Mouse (Mus musculus) liver, adult 2 months (tissue): ENCODE data around the gene Setd6. TPM values are rescaled to one million over a fixed set of nuclear protein-coding genes. Genes with fewer than 3 reads are reported as not detected.

Experiments used
- DNase-seq: peaks from one replicate; pipeline ENCODE4 v3.0.0-alpha.2; 2011; ENCODE audit warnings: low read depth, low spot score; ENCODE audit errors: extremely low read depth
- H3K27ac ChIP-seq: fragments of 200-500 bp; replicated peaks from 2 replicates; pipeline ENCODE4 v1.5.1; 2012; ENCODE audit warnings: low read depth, mild to moderate bottlenecking, control low read depth, inconsistent platforms, low read length; ENCODE audit not compliant: insufficient read depth
- H3K27me3 ChIP-seq: fragments of 200-500 bp; 2 replicates; pipeline ENCODE4 v1.6.1; 2012; ENCODE audit warnings: mild to moderate bottlenecking, moderate library complexity, low read length, inconsistent platforms; ENCODE audit not compliant: control insufficient read depth, insufficient read depth
- H3K36me3 ChIP-seq: fragments of 200-500 bp; 2 replicates; pipeline ENCODE4 v1.6.1; 2012; ENCODE audit warnings: low read length, inconsistent platforms; ENCODE audit not compliant: control insufficient read depth, insufficient read depth
- H3K4me1 ChIP-seq: fragments of 200-500 bp; 2 replicates; pipeline ENCODE4 v1.6.1; 2011; ENCODE audit warnings: low read length; ENCODE audit not compliant: control insufficient read depth, insufficient read depth
- H3K4me3 ChIP-seq: fragments of 200-500 bp; 2 replicates; pipeline ENCODE4 v1.5.1; 2011; ENCODE audit warnings: low read depth, mild to moderate bottlenecking, control low read depth, low read length, moderate library complexity; ENCODE audit not compliant: insufficient read depth
- H3K79me2 ChIP-seq: fragments of 200-500 bp; 2 replicates; pipeline ENCODE4 v1.6.1; 2012; ENCODE audit warnings: inconsistent platforms, mild to moderate bottlenecking, low read length, moderate library complexity; ENCODE audit not compliant: control insufficient read depth, insufficient read depth
- H3K9ac ChIP-seq: fragments of 200-500 bp; 2 replicates; pipeline ENCODE4 v1.6.1; 2012; ENCODE audit warnings: low read depth, mild to moderate bottlenecking, control low read depth, inconsistent platforms, low read length
- CTCF ChIP-seq: fragments of 200-500 bp; IDR thresholded peaks from 2 replicates; pipeline ENCODE4 v1.5.1; 2011; ENCODE audit warnings: low read depth, low read length, control low read depth
- POLR2A ChIP-seq: fragments of 200-500 bp; IDR thresholded peaks from 2 replicates; pipeline ENCODE4 v1.6.1; 2011; ENCODE audit warnings: low read length, control low read depth; ENCODE audit not compliant: insufficient read depth; ENCODE audit errors: extremely low read depth
- WGBS: fragments of 180-500 bp; shearing (Covaris S2); methylation state at CpG from one replicate; pipeline ENCODE4 v1.1.7; 2018; 5-methylcytosine and 5-hydroxymethylcytosine counted together
- polyA plus RNA-seq: library from polyadenylated mRNA; depleted of rRNA; stranded (reverse); fragments of >200 nt; gene quantifications from 2 replicates; pipeline ENCODE4 v1.2.3, GENCODE M21; 2012
- total RNA-seq: library from RNA; depleted of rRNA; stranded (reverse); fragments of >200 nt; gene quantifications from 2 replicates; pipeline ENCODE4 v1.2.3, GENCODE M21; 2014

The Setd6 gene
- total and polyA plus RNA-seq, 2 experiments, result 13.0 to 20.9 TPM

DNA sequence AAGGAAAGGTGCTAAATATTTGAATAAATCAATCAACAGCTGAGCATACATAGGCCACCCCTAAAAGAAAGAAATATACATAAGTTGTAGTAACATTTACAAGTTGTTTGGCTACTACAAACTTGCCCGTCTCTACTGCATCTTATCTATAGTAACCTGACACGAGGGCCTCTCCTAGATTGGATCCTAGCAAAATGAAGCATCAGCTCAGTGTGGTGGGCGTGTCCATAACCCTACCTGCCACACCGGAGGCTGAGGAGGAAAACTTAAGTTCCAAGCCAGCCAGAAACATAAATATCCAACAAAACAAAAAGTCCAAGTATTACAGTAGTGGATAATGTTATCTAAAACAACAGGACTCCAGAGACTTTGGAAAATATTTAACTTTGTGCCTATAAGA lies 11.9 kb downstream of the Setd6 start:
- 80% methylated on average over 4 of the region's 4 CpGs for WGBS
- no peaks in the 10 kb centered on the region for H3K79me2 ChIP-seq
- H3K36me3 ChIP-seq, result peaks cover 72% of the 10 kb centered on the region
- H3K27me3 ChIP-seq, result no peaks in the 10 kb centered on the region
- no peak for DNase-seq
- no peak overlapping the region for H3K27ac ChIP-seq
- no peak overlapping the region for H3K4me3 ChIP-seq
- H3K4me1 ChIP-seq, result no peaks in the 10 kb centered on the region
- H3K9ac ChIP-seq, result no peak overlapping the region
- no peak for TF ChIP-seq CTCF
- TF ChIP-seq POLR2A, result no peak

DNA sequence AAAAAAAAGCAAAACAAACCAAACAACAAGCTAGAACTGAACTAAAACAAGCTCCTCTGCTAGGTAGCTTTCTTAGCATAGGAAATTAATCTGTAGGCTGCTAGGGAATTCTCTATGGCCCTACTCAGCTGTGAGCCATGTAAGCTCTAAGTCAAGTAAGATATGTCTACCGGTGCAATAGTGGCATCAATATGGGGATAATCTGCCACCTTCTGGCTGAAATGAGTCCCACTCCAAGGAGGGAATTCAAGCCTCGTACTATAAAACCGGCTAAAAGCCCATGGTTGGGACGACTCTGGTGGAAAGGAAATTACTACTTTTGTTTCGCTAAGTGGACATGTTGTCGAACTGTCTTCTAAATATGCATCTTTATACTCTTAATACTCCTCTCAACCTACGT lies 22.9 kb downstream of the Setd6 start:
- no peak for TF ChIP-seq CTCF
- TF ChIP-seq POLR2A, result no peak
- H3K27me3 ChIP-seq, result no peaks in the 10 kb centered on the region
- no peaks in the 10 kb centered on the region; the same call in 1 of the 2 replicates for H3K79me2 ChIP-seq
- H3K36me3 ChIP-seq, result peaks cover 76% of the 10 kb centered on the region
- no peak overlapping the region for H3K4me3 ChIP-seq
- H3K9ac ChIP-seq, result no peak overlapping the region
- H3K4me1 ChIP-seq, result no peaks in the 10 kb centered on the region
- 73% methylated on average over 7 of the region's 7 CpGs for WGBS
- no peak overlapping the region for H3K27ac ChIP-seq
- DNase-seq, result no peak

DNA sequence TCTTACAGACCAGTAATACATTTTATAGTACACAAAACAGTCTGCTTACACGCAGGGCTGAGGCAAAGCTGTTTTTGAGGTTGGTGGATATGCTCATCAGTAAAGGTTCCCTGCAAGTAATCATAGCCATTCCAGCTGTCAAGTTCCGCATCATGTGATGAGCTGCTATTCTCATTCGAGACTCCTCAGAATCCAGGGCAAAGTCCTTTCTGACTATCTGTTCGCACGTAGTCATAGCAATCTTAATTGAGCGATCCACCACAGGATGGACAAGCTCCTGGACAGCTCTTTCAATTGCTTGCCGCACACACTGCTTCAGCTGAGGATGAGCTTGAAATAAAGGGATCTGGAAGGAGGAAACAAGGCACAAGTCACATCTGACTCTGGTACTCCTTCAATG lies 26.1 kb downstream of the Setd6 start:
- H3K27me3 ChIP-seq, result no peaks in the 10 kb centered on the region
- peaks cover 81% of the 10 kb centered on the region for H3K36me3 ChIP-seq
- no peak overlapping the region for H3K27ac ChIP-seq
- 80% methylated on average over 7 of the region's 7 CpGs for whole genome bisulfite sequencing
- no peak for DNase-seq
- no peaks in the 10 kb centered on the region; the same call in 1 of the 2 replicates for H3K79me2 ChIP-seq
- no peak overlapping the region for H3K4me3 ChIP-seq
- no peaks in the 10 kb centered on the region for H3K4me1 ChIP-seq
- H3K9ac ChIP-seq, result no peak overlapping the region
- TF ChIP-seq CTCF, result no peak
- no peak for TF ChIP-seq POLR2A

DNA sequence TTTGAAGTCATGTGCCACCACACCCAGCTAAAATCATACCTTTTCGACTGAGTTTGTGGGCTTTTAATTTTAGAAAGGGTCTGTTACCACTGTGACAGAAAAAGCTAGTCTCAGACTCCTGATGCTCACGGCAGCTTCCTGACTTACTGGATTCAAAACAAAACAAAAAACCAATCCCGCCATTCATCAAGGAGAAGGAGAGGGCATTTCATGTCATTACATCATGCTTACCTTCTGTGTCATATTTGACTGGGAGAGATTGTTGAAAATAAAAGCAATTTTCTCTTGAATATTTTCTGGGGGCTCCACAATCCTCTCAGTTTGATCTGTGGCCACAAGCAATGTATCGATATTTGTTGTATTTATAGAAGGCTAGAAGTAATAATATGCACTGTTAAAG lies 32.3 kb downstream of the Setd6 start:
- H3K36me3 ChIP-seq, result peaks cover 74% of the 10 kb centered on the region
- 94% methylated on average over 4 of the region's 4 CpGs for WGBS
- TF ChIP-seq POLR2A (no peak), CTCF (no peak)

DNA sequence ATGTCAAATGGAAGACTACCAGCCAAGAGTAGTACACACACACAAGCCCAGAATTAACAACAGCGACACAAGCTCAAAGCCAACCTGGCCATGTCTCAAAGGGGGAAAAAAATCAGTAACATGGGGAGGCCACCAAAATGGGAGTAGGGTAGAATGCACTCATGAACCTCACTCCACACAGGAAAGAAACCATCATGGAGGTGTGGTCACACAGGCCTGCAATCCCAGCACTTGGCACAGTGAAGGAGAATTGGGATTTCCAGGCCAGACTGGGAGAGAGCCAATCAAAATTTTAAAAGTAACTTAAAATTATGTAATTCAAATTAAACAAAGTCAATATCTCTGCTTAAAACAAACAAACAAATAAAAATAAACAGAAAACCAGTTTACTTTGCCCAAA lies 36.2 kb downstream of the Setd6 start:
- DNase-seq, result no peak
- no peak for TF ChIP-seq CTCF
- no peak for TF ChIP-seq POLR2A

More for the DNA sequence above, 32.3 kb downstream of the Setd6 start:
- DNase-seq, result no peak
- no peak overlapping the region for H3K27ac ChIP-seq
- no peak overlapping the region for H3K9ac ChIP-seq
- no peaks in the 10 kb centered on the region; the same call in 1 of the 2 replicates for H3K79me2 ChIP-seq
- H3K4me3 ChIP-seq, result no peak overlapping the region
- peaks cover 5% of the 10 kb centered on the region; the same call in 1 of the 2 replicates for H3K4me1 ChIP-seq
- no peaks in the 10 kb centered on the region for H3K27me3 ChIP-seq

DNA sequence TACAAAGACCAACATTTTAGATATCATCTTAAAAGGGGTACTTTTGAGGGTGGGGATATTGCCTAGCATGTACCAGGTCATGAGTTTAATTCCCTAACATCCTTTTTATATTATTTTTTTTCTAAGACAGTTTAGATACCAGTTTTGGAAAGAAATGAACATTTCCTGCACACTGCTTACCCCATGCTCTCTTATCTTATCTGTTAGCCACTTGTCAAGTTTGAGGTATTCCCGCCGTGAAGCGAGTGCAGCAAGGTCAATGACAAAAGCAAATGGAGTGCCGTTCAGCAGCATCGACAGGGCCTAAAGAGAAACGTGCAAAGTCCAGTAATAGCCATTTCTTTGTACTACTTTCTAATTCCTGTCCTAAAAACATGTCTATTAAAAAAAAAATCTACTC lies 44.6 kb downstream of the Setd6 start:
- Histone ChIP-seq H3K4me1 (peaks cover 2% of the 10 kb centered on the region; the same call in 1 of the 2 replicates), H3K4me3 (no peak overlapping the region), H3K79me2 (no peaks in the 10 kb centered on the region; the same call in 1 of the 2 replicates), H3K36me3 (peaks cover 65% of the 10 kb centered on the region), H3K27me3 (no peaks in the 10 kb centered on the region), H3K27ac (no peak overlapping the region), H3K9ac (no peak overlapping the region)
- 6% methylated on average over 6 of the region's 6 CpGs for WGBS
- TF ChIP-seq CTCF, result no peak
- TF ChIP-seq POLR2A, result no peak
- DNase-seq, result no peak

More for the DNA sequence above, 36.2 kb downstream of the Setd6 start:
- Histone ChIP-seq H3K79me2 (no peaks in the 10 kb centered on the region), H3K36me3 (peaks cover 61% of the 10 kb centered on the region), H3K27ac (no peak overlapping the region), H3K27me3 (no peaks in the 10 kb centered on the region), H3K9ac (no peak overlapping the region), H3K4me3 (no peak overlapping the region), H3K4me1 (peaks cover 5% of the 10 kb centered on the region; the same call in 1 of the 2 replicates)
- WGBS, result 96% methylated on average over 1 of the region's 1 CpGs
